Mouse (Mus musculus) layer of hippocampus, adult 11-12 months (tissue): ENCODE results near the gene Far1.
A peak's percentile ranks its signal among the peaks of the same experiment; 100 is the strongest.

Source experiments
- DNase-seq: peaks from one replicate; pipeline ENCODE4 v3.0.0; 2022; ENCODE audit warnings: low spot score

The Far1 gene

GRCm38 (mm10) chr7:113572741-113573140 is 59.1 kb downstream of the Far1 start:
- DNase-seq: no peak

- DNase-seq: no peak
Observed at GRCm38 (mm10) chr7:113582111-113582510, 68.5 kb downstream of the Far1 start.

GRCm38 (mm10) chr7:113589211-113589610 is 75.6 kb downstream of the Far1 start:
- no peak for DNase-seq

GRCm38 (mm10) chr7:113590330-113590729 is 76.7 kb downstream of the Far1 start:
- no peak for DNase-seq

- DNase-seq: no peak
Observed at GRCm38 (mm10) chr7:113591084-113591483, 77.5 kb downstream of the Far1 start.

GRCm38 (mm10) chr7:113591557-113592354 is 78.1 kb downstream of the Far1 start:
- DNase-seq: no peak

- DNase-seq: no peak
Observed at GRCm38 (mm10) chr7:113592696-113593095, 79.1 kb downstream of the Far1 start.

- DNase-seq: peak; percentile 63
Observed at GRCm38 (mm10) chr7:113594363-113594762, 80.7 kb downstream of the Far1 start.

- no peak for DNase-seq
Observed at GRCm38 (mm10) chr7:113597231-113597630, 83.6 kb downstream of the Far1 start.

GRCm38 (mm10) chr7:113601803-113602202 is 88.2 kb downstream of the Far1 start:
- no peak for DNase-seq

GRCm38 (mm10) chr7:113607928-113608327 is 94.3 kb downstream of the Far1 start:
- peak; percentile 86 for DNase-seq

- DNase-seq: peak; percentile 73
Observed at GRCm38 (mm10) chr7:113609027-113609705, 95.5 kb downstream of the Far1 start.

GRCm38 (mm10) chr7:113612628-113613027 is 99.0 kb downstream of the Far1 start:
- no peak for DNase-seq

GRCm38 (mm10) chr7:113614198-113614927 is 100.7 kb downstream of the Far1 start:
- DNase-seq: no peak

GRCm38 (mm10) chr7:113619166-113619565 is 105.5 kb downstream of the Far1 start:
- DNase-seq: no peak

- DNase-seq: peak; percentile 64
Observed at GRCm38 (mm10) chr7:113619768-113620167, 106.1 kb downstream of the Far1 start.
